In genomic region chr3:50443942-50444341, GRCm38 (mm10) we compare ENCODE assay signal across 8 mouse cellular contexts. TPM values are rescaled to one million over a fixed set of nuclear protein-coding genes. Genes with fewer than 3 reads are reported as not detected.
DNase-seq lines count a peak whose midpoint lies in the region; ATAC-seq and TF ChIP-seq lines count a peak whose summit lies in the region.

No protein-coding gene starts in this region.

- 9% methylated on average over 9 of the region's 9 CpGs for WGBS in lung, postnatal 0 days
- WGBS in forebrain, embryonic 11.5 days = 11% methylated on average over 9 of the region's 9 CpGs
- WGBS in liver, embryonic 13.5 days (ENCODE audit: insufficient replicate concordance) = 35% methylated on average over 9 of the region's 9 CpGs
- 12% methylated on average over 9 of the region's 9 CpGs for WGBS in stomach, embryonic 14.5 days
- 6% methylated on average over 9 of the region's 9 CpGs for WGBS in cerebellum, adult 2 months

- H3K4me1 ChIP-seq in lung, postnatal 0 days (ENCODE audit: insufficient read depth, low read depth, low read length) = no peaks in the 10 kb centered on the region
- 0 out of 2 replicates have a peak, but pooled peaks cover 4% of the 10 kb centered on the region for H3K4me1 ChIP-seq in forebrain, embryonic 11.5 days (replicated peaks; ENCODE audit: control insufficient read depth, insufficient read depth, low read length)
- H3K4me1 ChIP-seq in liver, embryonic 13.5 days (replicated peaks) = peaks cover 11% of the 10 kb centered on the region; the same call in 1 of the 2 replicates
- no peaks in the 10 kb centered on the region for H3K4me1 ChIP-seq in stomach, embryonic 14.5 days (ENCODE audit: control insufficient read depth, insufficient read depth, low read length)
- H3K4me1 ChIP-seq in cerebellum, adult 2 months (ENCODE audit: control insufficient read depth, insufficient read depth, low read length) = no peaks in the 10 kb centered on the region

- H3K4me2 ChIP-seq in lung, postnatal 0 days (replicated peaks; ENCODE audit: low read depth, low read length) = peak overlapping the region; percentile 62
- peak overlapping the region; percentile 41 for H3K4me2 ChIP-seq in forebrain, embryonic 11.5 days (ENCODE audit: low read depth, low read length, severe bottlenecking)
- peak overlapping the region; percentile 63 for H3K4me2 ChIP-seq in liver, embryonic 13.5 days
- peak overlapping the region; percentile 40 for H3K4me2 ChIP-seq in stomach, embryonic 14.5 days (replicated peaks; ENCODE audit: low read depth, low read length)

- no peak for TF ChIP-seq CTCF in lung, postnatal 0 days (IDR thresholded peaks at IDR 0.05)
- TF ChIP-seq CTCF in cerebellum, adult 2 months (IDR thresholded peaks at IDR 0.05; ENCODE audit: borderline replicate concordance, insufficient read depth, low read depth, low read length) = no peak

- no peaks in the 10 kb centered on the region for H3K36me3 ChIP-seq in lung, postnatal 0 days (ENCODE audit: insufficient read depth, low read length)
- H3K36me3 ChIP-seq in forebrain, embryonic 11.5 days (ENCODE audit: control insufficient read depth, insufficient read depth, low read length) = no peaks in the 10 kb centered on the region
- no peaks in the 10 kb centered on the region for H3K36me3 ChIP-seq in liver, embryonic 13.5 days
- no peaks in the 10 kb centered on the region for H3K36me3 ChIP-seq in stomach, embryonic 14.5 days (ENCODE audit: control insufficient read depth, insufficient read depth, low read length)

- H3K4me3 ChIP-seq in lung, postnatal 0 days (ENCODE audit: low read depth, low read length) = peak overlapping the region; percentile 43
- peak overlapping the region; percentile 5 for H3K4me3 ChIP-seq in forebrain, embryonic 11.5 days (ENCODE audit: low read depth, low read length)
- H3K4me3 ChIP-seq in liver, embryonic 13.5 days (replicated peaks) = peak overlapping the region; percentile 32
- peak overlapping the region; percentile 31 for H3K4me3 ChIP-seq in stomach, embryonic 14.5 days (ENCODE audit: low read depth, low read length)
- H3K4me3 ChIP-seq in cerebellum, adult 2 months (replicated peaks; ENCODE audit: insufficient read depth, low read depth, low read length) = no peak overlapping the region

- peak overlapping the region; percentile 24; the same call in 1 of the 2 replicates for H3K9ac ChIP-seq in lung, postnatal 0 days (replicated peaks; ENCODE audit: low read depth)
- peak overlapping the region; percentile 17; the same call in 1 of the 2 replicates for H3K9ac ChIP-seq in forebrain, embryonic 11.5 days (ENCODE audit: low read length)
- H3K9ac ChIP-seq in liver, embryonic 13.5 days = peak overlapping the region; percentile 39; the same call in 1 of the 2 replicates
- no peak overlapping the region for H3K9ac ChIP-seq in stomach, embryonic 14.5 days (replicated peaks; ENCODE audit: low read depth, low read length)

- peak overlapping the region; percentile 27; the same call in 1 of the 2 replicates for H3K27ac ChIP-seq in lung, postnatal 0 days (ENCODE audit: low read length)
- no peak overlapping the region for H3K27ac ChIP-seq in forebrain, embryonic 11.5 days (ENCODE audit: low read depth, low read length)
- no peak overlapping the region for H3K27ac ChIP-seq in liver, embryonic 13.5 days
- no peak overlapping the region for H3K27ac ChIP-seq in stomach, embryonic 14.5 days (ENCODE audit: low read length)
- H3K27ac ChIP-seq in cerebellum, adult 2 months (ENCODE audit: insufficient read depth, low read length) = no peak overlapping the region

- peak; percentile 57 for DNase-seq in lung, postnatal 0 days (ENCODE audit: low spot score)
- DNase-seq in lung, postnatal 25 days (ENCODE audit: low spot score) = no peak
- no peak for DNase-seq in forebrain, embryonic 11.5 days (ENCODE audit: low spot score)
- DNase-seq in liver, embryonic 13.5 days = no peak
- no peak for DNase-seq in layer of hippocampus, adult 18-20 months (ENCODE audit: low spot score in 2 of 2)
- DNase-seq in cerebellum, adult 2 months = no peak
- no peak for DNase-seq in frontal cortex, postnatal 25 days (ENCODE audit: low spot score in 2 of 2)

- TF ChIP-seq EP300 in lung, postnatal 0 days (IDR thresholded peaks at IDR 0.05) = no peak

- no peak for TF ChIP-seq POLR2A in cerebellum, adult 2 months (IDR thresholded peaks at IDR 0.05; ENCODE audit: borderline replicate concordance, insufficient read depth, low read length)

- no peaks in the 10 kb centered on the region for H3K27me3 ChIP-seq in lung, postnatal 0 days (replicated peaks; ENCODE audit: insufficient read depth, low read length)
- H3K27me3 ChIP-seq in forebrain, embryonic 11.5 days (ENCODE audit: control insufficient read depth, insufficient read depth, low read length) = no peaks in the 10 kb centered on the region
- H3K27me3 ChIP-seq in liver, embryonic 13.5 days = no peaks in the 10 kb centered on the region
- no peaks in the 10 kb centered on the region for H3K27me3 ChIP-seq in stomach, embryonic 14.5 days (ENCODE audit: control insufficient read depth, insufficient read depth, low read length)
- H3K27me3 ChIP-seq in cerebellum, adult 2 months (ENCODE audit: control insufficient read depth, insufficient read depth, low read length) = no peaks in the 10 kb centered on the region; the same call in 1 of the 2 replicates

- ATAC-seq in lung, postnatal 0 days = peak; percentile 59
- peak; percentile 51; the same call in 1 of the 2 replicates for ATAC-seq in forebrain, embryonic 11.5 days (replicated peaks; ENCODE audit: low FRiP score)
- no peak for ATAC-seq in liver, embryonic 13.5 days (ENCODE audit: low read depth)
- ATAC-seq in stomach, embryonic 14.5 days (ENCODE audit: insufficient number of reproducible peaks, insufficient read depth, low FRiP score, low read depth) = no peak

- no peaks in the 10 kb centered on the region for H3K9me3 ChIP-seq in lung, postnatal 0 days (ENCODE audit: low read length)
- no peaks in the 10 kb centered on the region for H3K9me3 ChIP-seq in forebrain, embryonic 11.5 days (ENCODE audit: control insufficient read depth, low read length)
- no peaks in the 10 kb centered on the region for H3K9me3 ChIP-seq in liver, embryonic 13.5 days (replicated peaks)
- no peaks in the 10 kb centered on the region for H3K9me3 ChIP-seq in stomach, embryonic 14.5 days (ENCODE audit: control insufficient read depth, low read depth, low read length)

RNA-seq across cellular contexts. Expression of gene Slc7a11, which starts 0.5 kb away (rescaled TPM):
- 0.13 and 0.87 TPM in 2 replicates for polyA plus RNA-seq in lung, postnatal 0 days (2015; fragmentation: Nextera tagmentation; extraction: Ambion mirVana)
- 1.3 and 1.5 TPM in 2 replicates for polyA plus RNA-seq in forebrain, embryonic 11.5 days (2014; fragmentation: Nextera tagmentation; extraction: Ambion mirVana)
- polyA plus RNA-seq in liver, embryonic 13.5 days (2015; fragmentation: Nextera tagmentation; extraction: Ambion mirVana) = 0.09 and 0.14 TPM in 2 replicates
- 0.29 and 0.32 TPM in 2 replicates for polyA plus RNA-seq in stomach, embryonic 14.5 days (2014; fragmentation: Nextera tagmentation; extraction: Ambion mirVana)
- 10 to 100 TPM; 23.4 to 24.0 TPM for total RNA-seq in layer of hippocampus, adult 18-20 months (2021)
- 5.7 TPM in 2 replicates for polyA plus RNA-seq in cerebellum, adult 2 months (2012; rRNA removed)

Comparison
In these comparisons a context has a peak if more than half of its experiments do, and no peak if none do; other contexts are left out.
1. ATAC-seq: peak in lung, postnatal 0 days (single experiment) and forebrain, embryonic 11.5 days (single experiment); none in liver, embryonic 13.5 days (single experiment) and stomach, embryonic 14.5 days (single experiment).
2. Peak in every context shown above with its lines, with median percentiles within 50 percentile points of each other: H3K4me2 ChIP-seq.